In genomic region chr19:23925541-23925940, GRCm38 (mm10) we compare ENCODE assay signal across 21 mouse cellular contexts.
A peak's percentile ranks its signal among the peaks of the same experiment; 100 is the strongest.
DNase-seq lines count a peak whose midpoint lies in the region; ATAC-seq and TF ChIP-seq lines count a peak whose summit lies in the region.
"Had no signal": no experiment of that assay in that cellular context is flagged by ENCODE, and none has a peak within 500 bp of the region (broad histone marks: within the 10 kb centered on the region; RNA-seq: fewer than 3 reads in every experiment).

No protein-coding gene starts in this region.

- POLR2A ChIA-PET in Patski (lab: Charles Lee), result no interaction called here

- CTCF ChIA-PET in Patski (lab: Charles Lee), result no interaction called here

- intact Hi-C loops in heart, postnatal 14 days (cut with DNase I), result no loop called here

- in situ Hi-C loops in Patski (cut with MboI; ENCODE audit: low pct_unique_long_range_greater_than_20kb), result no loop called here

- DNase-seq in Patski (ENCODE audit: low read depth, low spot score), result no peak
- peak; percentile 67 for DNase-seq in cerebellum, adult 11-12 months
- peak; percentile 81 for DNase-seq in cerebellum, adult 9-10 months
- DNase-seq in cerebellum, postnatal 25 days, result peak; percentile 66 to 71
- DNase-seq in kidney, adult 18-20 months, result no peak
- no peak for DNase-seq in adrenal gland, postnatal 14 days
- DNase-seq in heart, postnatal 14 days, result no peak
- no peak for DNase-seq in urinary bladder, adult 18-20 months (ENCODE audit: low spot score in 2 of 2)
- DNase-seq: adrenal gland, postnatal 36 days; B cell, adult 2 months; gastrocnemius, postnatal 10 days; heart, adult 18-20 months; heart, postnatal 10 days; kidney, adult 2 months had no signal

- H3K27me3 ChIP-seq in Patski, result peaks cover 22% of the 10 kb centered on the region
- H3K27me3 ChIP-seq: embryonic facial prominence, embryonic 13.5 days; forebrain, embryonic 12.5 days; hindbrain, embryonic 13.5 days; intestine, embryonic 15.5 days had no signal

- no peak for TF ChIP-seq CTCF in Patski (IDR thresholded peaks at IDR 0.05)

- peak; percentile 54 for ATAC-seq in Patski
- ATAC-seq: activated CD4-positive, CD25-positive, alpha-beta regulatory T cell, adult 4 months; CD4-positive, CD25-positive, alpha-beta regulatory T cell, adult 4 months; forebrain, embryonic 16.5 days; intestine, embryonic 15.5 days had no signal

Comparison
In these comparisons a context has a peak if more than half of its experiments do, and no peak if none do; other contexts are left out.
1. DNase-seq: peak in cerebellum, adult 11-12 months (single experiment), cerebellum, adult 9-10 months (single experiment) and cerebellum, postnatal 25 days (2 of 2); none in Patski (single experiment), kidney, adult 18-20 months (single experiment), adrenal gland, postnatal 14 days (single experiment), heart, postnatal 14 days (0 of 2) and urinary bladder, adult 18-20 months (0 of 2).